Mouse (Mus musculus): Measurements from ENCODE around the gene Ap4e1. TPM values are rescaled to one million over a fixed set of nuclear protein-coding genes. Genes with fewer than 3 reads are reported as not detected.
"Not testable (repeated sequence)": the region's sequence is repeated elsewhere in the genome, so short reads cannot be mapped to it uniquely, and the experiment has no call there.

Ap4e1 gene
- polyA plus RNA-seq, 1 experiment from 2014 or later, result 5.5 TPM

- Histone ChIP-seq H3K9me3 (replicated peaks; ENCODE audit: control insufficient read depth, low read length) (no peaks in the 10 kb centered on the region), H3K4me3 (ENCODE audit: low read depth, low read length) (no peak overlapping the region), H3K9ac (ENCODE audit: low read length) (no peak overlapping the region), H3K27me3 (replicated peaks; ENCODE audit: control insufficient read depth, insufficient read depth, low read length) (no peaks in the 10 kb centered on the region), H3K4me1 (ENCODE audit: control insufficient read depth, insufficient read depth, low read length) (no peaks in the 10 kb centered on the region), H3K36me3 (ENCODE audit: control insufficient read depth, insufficient read depth, low read length) (no peaks in the 10 kb centered on the region), H3K27ac (ENCODE audit: low read depth, low read length) (no peak overlapping the region), H3K4me2 (ENCODE audit: low read length) (no peak overlapping the region)
- no peak for DNase-seq (ENCODE audit: low spot score)
- 92% methylated on average over 5 of the region's 5 CpGs for WGBS
- ATAC-seq, result no peak
These were observed 77.7 kb downstream of the Ap4e1 start for GRCm38 (mm10) chr2:127086235-127086634.

- H3K36me3 ChIP-seq (ENCODE audit: control insufficient read depth, insufficient read depth, low read length); H3K27me3 ChIP-seq (replicated peaks; ENCODE audit: control insufficient read depth, insufficient read depth, low read length); H3K9ac ChIP-seq (ENCODE audit: low read length); H3K4me3 ChIP-seq (ENCODE audit: low read depth, low read length); H3K4me1 ChIP-seq (ENCODE audit: control insufficient read depth, insufficient read depth, low read length); H3K27ac ChIP-seq (ENCODE audit: low read depth, low read length); ATAC-seq; H3K4me2 ChIP-seq (ENCODE audit: low read length); DNase-seq (ENCODE audit: low spot score); H3K9me3 ChIP-seq (replicated peaks; ENCODE audit: control insufficient read depth, low read length): not testable (repeated sequence)
These were observed 81.6 kb downstream of the Ap4e1 start for GRCm38 (mm10) chr2:127090151-127090550.

DNA sequence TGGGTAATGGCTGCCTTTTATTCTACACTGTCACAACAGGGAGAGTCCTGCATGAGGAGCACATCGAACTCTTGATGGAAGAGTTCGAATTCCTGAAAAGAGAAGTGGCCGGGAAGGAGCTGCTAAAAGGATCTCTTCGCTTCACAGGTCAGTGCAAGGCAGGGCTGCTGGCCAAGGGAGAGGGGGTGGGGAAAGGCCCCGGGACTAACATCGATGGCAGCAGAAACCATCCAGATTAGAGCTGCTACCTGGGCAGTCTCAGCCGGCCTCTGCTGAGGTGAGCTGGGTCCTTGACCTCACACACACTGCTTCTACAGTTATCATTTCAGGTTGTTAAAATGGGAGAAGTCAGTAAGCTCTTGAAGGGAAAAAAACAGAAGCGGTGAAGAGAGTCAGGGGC is 83.5 kb downstream of the Ap4e1 start:
- DNase-seq (ENCODE audit: low spot score), result no peak
- 78% methylated on average over 8 of the region's 8 CpGs for WGBS
- H3K9me3 ChIP-seq (replicated peaks; ENCODE audit: control insufficient read depth, low read length), result no peaks in the 10 kb centered on the region
- ATAC-seq, result no peak
- H3K36me3 ChIP-seq (ENCODE audit: control insufficient read depth, insufficient read depth, low read length), result no peaks in the 10 kb centered on the region
- no peak overlapping the region for H3K27ac ChIP-seq (ENCODE audit: low read depth, low read length)
- H3K27me3 ChIP-seq (replicated peaks; ENCODE audit: control insufficient read depth, insufficient read depth, low read length), result no peaks in the 10 kb centered on the region
- no peak overlapping the region for H3K4me2 ChIP-seq (ENCODE audit: low read length)
- H3K4me3 ChIP-seq (ENCODE audit: low read depth, low read length), result no peak overlapping the region
- no peaks in the 10 kb centered on the region for H3K4me1 ChIP-seq (ENCODE audit: control insufficient read depth, insufficient read depth, low read length)
- H3K9ac ChIP-seq (ENCODE audit: low read length), result no peak overlapping the region

DNA sequence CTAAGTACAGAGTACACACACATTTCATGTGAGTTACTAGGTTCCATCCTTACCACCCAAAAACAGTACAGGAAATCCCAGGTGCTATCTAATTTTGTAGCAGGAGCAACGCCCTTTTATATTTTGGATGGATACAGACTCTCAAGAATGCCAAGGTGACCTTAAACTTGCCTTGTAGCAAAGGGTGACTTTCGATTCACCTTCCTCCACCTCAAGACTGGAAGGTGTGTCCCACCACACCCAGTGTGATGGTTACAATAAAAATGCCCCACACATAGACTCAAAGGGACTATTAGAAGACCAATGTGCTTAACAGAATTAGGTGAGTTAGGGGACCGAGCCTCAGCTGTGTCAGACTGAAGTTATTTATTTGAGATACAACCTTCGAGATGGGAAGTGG is 100.5 kb downstream of the Ap4e1 start:
- Histone ChIP-seq H3K27me3 (replicated peaks; ENCODE audit: control insufficient read depth, insufficient read depth, low read length) (no peaks in the 10 kb centered on the region), H3K4me3 (ENCODE audit: low read depth, low read length) (no peak overlapping the region), H3K9ac (ENCODE audit: low read length) (no peak overlapping the region), H3K4me2 (ENCODE audit: low read length) (no peak overlapping the region), H3K36me3 (ENCODE audit: control insufficient read depth, insufficient read depth, low read length) (peaks cover 74% of the 10 kb centered on the region), H3K9me3 (replicated peaks; ENCODE audit: control insufficient read depth, low read length) (no peaks in the 10 kb centered on the region), H3K4me1 (ENCODE audit: control insufficient read depth, insufficient read depth, low read length) (no peaks in the 10 kb centered on the region), H3K27ac (ENCODE audit: low read depth, low read length) (no peak overlapping the region)
- DNase-seq (ENCODE audit: low spot score) (no peak), ATAC-seq (no peak)
- 92% methylated on average over 4 of the region's 4 CpGs for WGBS

Small RNA genes lying within 50 kb of the gene (microRNA-seq; reads per million reads assigned to microRNA genes)
- gene Gm24081, result not detected

Other genes starting within 250 kb of the Ap4e1 start
- 2.2 and 2.3 TPM in 2 replicates for gene Usp50, start 225.2 kb upstream of the Ap4e1 start, polyA plus RNA-seq (2014; fragmentation: Nextera tagmentation; extraction: Ambion mirVana)
- gene Trpm7, start 132.5 kb upstream of the Ap4e1 start, polyA plus RNA-seq (2014; fragmentation: Nextera tagmentation; extraction: Ambion mirVana), result 26.4 and 34.4 TPM in 2 replicates
- 54.5 and 59.9 TPM in 2 replicates for gene Sppl2a, start 75.5 kb upstream of the Ap4e1 start, polyA plus RNA-seq (2014; fragmentation: Nextera tagmentation; extraction: Ambion mirVana)
- 30.8 and 32.2 TPM in 2 replicates for gene Blvra, start 61.9 kb downstream of the Ap4e1 start, polyA plus RNA-seq (2014; fragmentation: Nextera tagmentation; extraction: Ambion mirVana)
- gene Ncaph, start 125.2 kb downstream of the Ap4e1 start, polyA plus RNA-seq (2014; fragmentation: Nextera tagmentation; extraction: Ambion mirVana), result 45.2 and 52.8 TPM in 2 replicates
- gene Itpripl1, start 134.7 kb downstream of the Ap4e1 start, polyA plus RNA-seq (2014; fragmentation: Nextera tagmentation; extraction: Ambion mirVana), result 10.4 and 11.4 TPM in 2 replicates
- 1.5 and 1.9 TPM in 2 replicates for gene 1810024B03Rik, start 199.6 kb downstream of the Ap4e1 start, polyA plus RNA-seq (2014; fragmentation: Nextera tagmentation; extraction: Ambion mirVana)
- 68.1 and 68.4 TPM in 2 replicates for gene Snrnp200, start 199.7 kb downstream of the Ap4e1 start, polyA plus RNA-seq (2014; fragmentation: Nextera tagmentation; extraction: Ambion mirVana)
- gene Ciao1, start 239.1 kb downstream of the Ap4e1 start, polyA plus RNA-seq (2014; fragmentation: Nextera tagmentation; extraction: Ambion mirVana), result 64.3 and 67.7 TPM in 2 replicates
- gene Tmem127, start 239.2 kb downstream of the Ap4e1 start, polyA plus RNA-seq (2014; fragmentation: Nextera tagmentation; extraction: Ambion mirVana), result 24.4 and 27.8 TPM in 2 replicates

All from forebrain, embryonic 14.5 days (tissue).